Mouse (Mus musculus): ENCODE measurements at regions not wholly inside any gene's neighbourhood (a gene's known extent, or its start where the extent isn't known, plus 50 kb on each side); places are given as distances from the start of the nearest gene placed in this dataset.

GRCm38 (mm10) chr17:64499281-64499997 is 101.1 kb upstream of the Man2a1 start:
- peak; percentile 73 for DNase-seq

- no peak for DNase-seq
Observed at GRCm38 (mm10) chr17:64502376-64502775, 98.2 kb upstream of the Man2a1 start.

- no peak for DNase-seq
Observed at GRCm38 (mm10) chr17:64505956-64506355, 94.6 kb upstream of the Man2a1 start.

- DNase-seq, result no peak
Observed at GRCm38 (mm10) chr17:64511139-64511779, 89.3 kb upstream of the Man2a1 start.

- DNase-seq, result no peak
Observed at GRCm38 (mm10) chr17:64522213-64522612, 78.3 kb upstream of the Man2a1 start.

- DNase-seq, result no peak
Observed at GRCm38 (mm10) chr17:64523899-64524298, 76.6 kb upstream of the Man2a1 start.

- DNase-seq, result no peak
Observed at GRCm38 (mm10) chr17:64527817-64528216, 72.7 kb upstream of the Man2a1 start.

- DNase-seq, result no peak
Observed at GRCm38 (mm10) chr17:64528476-64528875, 72.1 kb upstream of the Man2a1 start.

GRCm38 (mm10) chr17:64529296-64529994 is 71.1 kb upstream of the Man2a1 start:
- no peak for DNase-seq

- no peak for DNase-seq
Observed at GRCm38 (mm10) chr17:64531150-64531549, 69.4 kb upstream of the Man2a1 start.

GRCm38 (mm10) chr17:64534323-64534722 is 66.2 kb upstream of the Man2a1 start:
- DNase-seq, result no peak

- peak; percentile 36 for DNase-seq
Observed at GRCm38 (mm10) chr17:64538520-64538953, 62.0 kb upstream of the Man2a1 start.

- no peak for DNase-seq
Observed at GRCm38 (mm10) chr17:64540411-64540810, 60.1 kb upstream of the Man2a1 start.

GRCm38 (mm10) chr17:64548536-64548935 is 52.0 kb upstream of the Man2a1 start:
- DNase-seq, result no peak

GRCm38 (mm10) chr17:64550034-64550433 is 50.5 kb upstream of the Man2a1 start:
- no peak for DNase-seq
